Mouse (Mus musculus): Measurements from ENCODE around the gene Gnb4. TPM values are rescaled to one million over a fixed set of nuclear protein-coding genes. Genes with fewer than 3 reads are reported as not detected.

Gene Gnb4
- 15.9 TPM for polyA plus RNA-seq (2017; shearing (Covaris generic))

GRCm38 (mm10) chr3:32616331-32617052, at the start of gene Gnb4:
TSS of gene Gnb4 (minus strand) at chr3:32616585.

Other genes with a start within 250 kb of the Gnb4 start
- gene Pik3ca, start 218.9 kb downstream of the Gnb4 start, polyA plus RNA-seq (2017; shearing (Covaris generic)), result 37.1 TPM
- gene Kcnmb3, start 124.4 kb downstream of the Gnb4 start, polyA plus RNA-seq (2017; shearing (Covaris generic)), result not detected
- 57.0 TPM for gene Zfp639, start 106.3 kb downstream of the Gnb4 start, polyA plus RNA-seq (2017; shearing (Covaris generic))
- gene Mfn1, start 87.1 kb downstream of the Gnb4 start, polyA plus RNA-seq (2017; shearing (Covaris generic)), result 19.9 TPM
- 119 TPM for gene Actl6a, start 89.7 kb upstream of the Gnb4 start, polyA plus RNA-seq (2017; shearing (Covaris generic))
- gene Ndufb5, start 120.4 kb upstream of the Gnb4 start, polyA plus RNA-seq (2017; shearing (Covaris generic)), result 157 TPM
- gene Mrpl47, start 121.0 kb upstream of the Gnb4 start, polyA plus RNA-seq (2017; shearing (Covaris generic)), result 23.6 TPM
- gene Usp13, start 201.0 kb upstream of the Gnb4 start, polyA plus RNA-seq (2017; shearing (Covaris generic)), result not detected